Mouse (Mus musculus): ENCODE results near the gene Vmn2r5. TPM values are rescaled to one million over a fixed set of nuclear protein-coding genes. Genes with fewer than 3 reads are reported as not detected.
"Not testable (repeated sequence)": the region's sequence is repeated elsewhere in the genome, so short reads cannot be mapped to it uniquely, and the experiment has no call there.

The Vmn2r5 gene
- total RNA-seq (2021) (not detected), polyA plus RNA-seq (2012; rRNA removed) (not detected in 2 replicates)
- long read RNA-seq, result 0 reads

GRCm38 (mm10) chr3:64509742-64510141 is at the start of gene Vmn2r5:
Gene Vmn2r5 (minus strand): TSS chr3:64509842.
- intact Hi-C loops (cut with DNase I); H3K27ac ChIP-seq; H3K4me3 ChIP-seq; DNase-seq; H3K9ac ChIP-seq (ENCODE audit: low read depth, low read length); H3K36me3 ChIP-seq (ENCODE audit: control insufficient read depth, insufficient read depth, low read length); H3K79me2 ChIP-seq (replicated peaks; ENCODE audit: control insufficient read depth, insufficient read depth, low read length); H3K4me1 ChIP-seq (ENCODE audit: control insufficient read depth, insufficient read depth, low read length); H3K27me3 ChIP-seq (ENCODE audit: control insufficient read depth, insufficient read depth, low read length): not testable (repeated sequence)
- 82% methylated on average over 1 of the region's 2 CpGs for WGBS

DNA sequence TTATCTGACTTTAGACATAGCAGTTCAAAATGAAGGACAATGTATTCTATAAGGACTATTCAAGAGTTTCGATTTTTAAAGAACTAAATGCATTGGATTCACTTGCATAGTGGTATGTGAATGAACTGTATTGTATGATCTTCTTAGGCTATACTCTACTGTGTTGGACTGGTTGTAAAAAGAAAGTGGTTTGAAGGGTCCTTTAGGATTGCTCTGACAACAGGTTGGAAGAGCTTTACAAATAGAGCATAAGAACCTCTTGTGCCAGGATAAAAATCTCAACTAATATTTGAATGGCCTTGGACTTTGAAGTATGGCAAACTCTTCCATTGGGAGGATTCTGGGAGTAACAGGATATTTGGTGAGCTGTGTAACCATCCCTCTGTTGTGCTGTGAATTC is 13.9 kb upstream of the Vmn2r5 start:
- DNase-seq; H3K9ac ChIP-seq (ENCODE audit: low read depth, low read length); H3K79me2 ChIP-seq (replicated peaks; ENCODE audit: control insufficient read depth, insufficient read depth, low read length); H3K27ac ChIP-seq; intact Hi-C loops (cut with DNase I); H3K4me1 ChIP-seq (ENCODE audit: control insufficient read depth, insufficient read depth, low read length); H3K27me3 ChIP-seq (ENCODE audit: control insufficient read depth, insufficient read depth, low read length); H3K4me3 ChIP-seq; H3K36me3 ChIP-seq (ENCODE audit: control insufficient read depth, insufficient read depth, low read length): not testable (repeated sequence)
- WGBS, result 69% methylated on average over 1 of the region's 1 CpGs

Other genes with a start within 250 kb of the Vmn2r5 start
- not detected for gene Vmn2r3, start 220.1 kb downstream of the Vmn2r5 start, total RNA-seq (2021)
- not detected in 2 replicates for gene Vmn2r3, start 220.1 kb downstream of the Vmn2r5 start, polyA plus RNA-seq (2012; rRNA removed)
- not detected for gene Vmn2r4, start 94.5 kb downstream of the Vmn2r5 start, total RNA-seq (2021)
- gene Vmn2r4, start 94.5 kb downstream of the Vmn2r5 start, polyA plus RNA-seq (2012; rRNA removed), result not detected in 2 replicates
- not detected for gene Vmn2r6, start 56.0 kb upstream of the Vmn2r5 start, total RNA-seq (2021)
- not detected in 2 replicates for gene Vmn2r6, start 56.0 kb upstream of the Vmn2r5 start, polyA plus RNA-seq (2012; rRNA removed)